Mouse (Mus musculus) liver, adult 2 months (tissue): ENCODE data around the gene Nt5c2. TPM values are rescaled to one million over a fixed set of nuclear protein-coding genes. Genes with fewer than 3 reads are reported as not detected.

Experiments used
- DNase-seq: peaks from one replicate; pipeline ENCODE4 v3.0.0-alpha.2; 2011; ENCODE audit warnings: low read depth, low spot score; ENCODE audit errors: extremely low read depth
- H3K27ac ChIP-seq: fragments of 200-500 bp; replicated peaks from 2 replicates; pipeline ENCODE4 v1.5.1; 2012; ENCODE audit warnings: low read depth, mild to moderate bottlenecking, control low read depth, inconsistent platforms, low read length; ENCODE audit not compliant: insufficient read depth
- H3K27me3 ChIP-seq: fragments of 200-500 bp; 2 replicates; pipeline ENCODE4 v1.6.1; 2012; ENCODE audit warnings: mild to moderate bottlenecking, moderate library complexity, low read length, inconsistent platforms; ENCODE audit not compliant: control insufficient read depth, insufficient read depth
- H3K36me3 ChIP-seq: fragments of 200-500 bp; 2 replicates; pipeline ENCODE4 v1.6.1; 2012; ENCODE audit warnings: low read length, inconsistent platforms; ENCODE audit not compliant: control insufficient read depth, insufficient read depth
- H3K4me1 ChIP-seq: fragments of 200-500 bp; 2 replicates; pipeline ENCODE4 v1.6.1; 2011; ENCODE audit warnings: low read length; ENCODE audit not compliant: control insufficient read depth, insufficient read depth
- H3K4me3 ChIP-seq: fragments of 200-500 bp; 2 replicates; pipeline ENCODE4 v1.5.1; 2011; ENCODE audit warnings: low read depth, mild to moderate bottlenecking, control low read depth, low read length, moderate library complexity; ENCODE audit not compliant: insufficient read depth
- H3K79me2 ChIP-seq: fragments of 200-500 bp; 2 replicates; pipeline ENCODE4 v1.6.1; 2012; ENCODE audit warnings: inconsistent platforms, mild to moderate bottlenecking, low read length, moderate library complexity; ENCODE audit not compliant: control insufficient read depth, insufficient read depth
- H3K9ac ChIP-seq: fragments of 200-500 bp; 2 replicates; pipeline ENCODE4 v1.6.1; 2012; ENCODE audit warnings: low read depth, mild to moderate bottlenecking, control low read depth, inconsistent platforms, low read length
- CTCF ChIP-seq: fragments of 200-500 bp; IDR thresholded peaks from 2 replicates; pipeline ENCODE4 v1.5.1; 2011; ENCODE audit warnings: low read depth, low read length, control low read depth
- POLR2A ChIP-seq: fragments of 200-500 bp; IDR thresholded peaks from 2 replicates; pipeline ENCODE4 v1.6.1; 2011; ENCODE audit warnings: low read length, control low read depth; ENCODE audit not compliant: insufficient read depth; ENCODE audit errors: extremely low read depth
- WGBS: fragments of 180-500 bp; shearing (Covaris S2); methylation state at CpG from one replicate; pipeline ENCODE4 v1.1.7; 2018; 5-methylcytosine and 5-hydroxymethylcytosine counted together
- polyA plus RNA-seq: library from polyadenylated mRNA; depleted of rRNA; stranded (reverse); fragments of >200 nt; gene quantifications from 2 replicates; pipeline ENCODE4 v1.2.3, GENCODE M21; 2012
- total RNA-seq: library from RNA; depleted of rRNA; stranded (reverse); fragments of >200 nt; gene quantifications from 2 replicates; pipeline ENCODE4 v1.2.3, GENCODE M21; 2014

Nt5c2 gene
- total and polyA plus RNA-seq, 2 experiments: 7.5 to 12.6 TPM

- H3K27ac ChIP-seq: peak overlapping the region; percentile 79
- 31% methylated on average over 8 of the region's 8 CpGs for WGBS
- peaks cover 28% of the 10 kb centered on the region for H3K4me1 ChIP-seq
- TF ChIP-seq CTCF (no peak), POLR2A (no peak)
- no peaks in the 10 kb centered on the region for H3K36me3 ChIP-seq
- no peaks in the 10 kb centered on the region for H3K79me2 ChIP-seq
- H3K4me3 ChIP-seq: no peak overlapping the region
- H3K9ac ChIP-seq: peak overlapping the region; percentile 13; the same call in 1 of the 2 replicates
- H3K27me3 ChIP-seq: no peaks in the 10 kb centered on the region
- peak; percentile 89 for DNase-seq
Observed at GRCm38 (mm10) chr19:46971051-46971689, 43.8 kb downstream of the Nt5c2 start.

GRCm38 (mm10) chr19:46970121-46970729 is 44.7 kb downstream of the Nt5c2 start:
- peak overlapping the region; percentile 75 for H3K27ac ChIP-seq
- H3K4me3 ChIP-seq: no peak overlapping the region
- H3K36me3 ChIP-seq: no peaks in the 10 kb centered on the region
- WGBS: 20% methylated on average over 13 of the region's 13 CpGs
- peak; percentile 78 for DNase-seq
- H3K9ac ChIP-seq: peak overlapping the region; percentile 9
- H3K27me3 ChIP-seq: no peaks in the 10 kb centered on the region
- TF ChIP-seq CTCF: no peak
- TF ChIP-seq POLR2A: no peak
- H3K4me1 ChIP-seq: peaks cover 24% of the 10 kb centered on the region
- no peaks in the 10 kb centered on the region for H3K79me2 ChIP-seq

- Histone ChIP-seq H3K4me1 (peaks cover 20% of the 10 kb centered on the region), H3K9ac (no peak overlapping the region; the same call in 1 of the 2 replicates), H3K27ac (peak overlapping the region; percentile 75), H3K27me3 (no peaks in the 10 kb centered on the region), H3K4me3 (no peak overlapping the region), H3K36me3 (no peaks in the 10 kb centered on the region), H3K79me2 (no peaks in the 10 kb centered on the region)
- peak; percentile 93 for DNase-seq
- TF ChIP-seq POLR2A (no peak), CTCF (no peak)
- WGBS: 25% methylated on average over 22 of the region's 22 CpGs
Observed at GRCm38 (mm10) chr19:46969286-46969985, 45.5 kb downstream of the Nt5c2 start.

GRCm38 (mm10) chr19:46968833-46969232 is 46.1 kb downstream of the Nt5c2 start:
- no peaks in the 10 kb centered on the region for H3K27me3 ChIP-seq
- no peaks in the 10 kb centered on the region for H3K79me2 ChIP-seq
- H3K4me1 ChIP-seq: peaks cover 20% of the 10 kb centered on the region
- no peak overlapping the region for H3K9ac ChIP-seq
- H3K4me3 ChIP-seq: no peak overlapping the region
- DNase-seq: no peak
- H3K27ac ChIP-seq: no peak overlapping the region
- WGBS: 65% methylated on average over 5 of the region's 5 CpGs
- no peaks in the 10 kb centered on the region for H3K36me3 ChIP-seq
- TF ChIP-seq POLR2A (no peak), CTCF (no peak)

- H3K4me1 ChIP-seq: peaks cover 21% of the 10 kb centered on the region
- no peaks in the 10 kb centered on the region for H3K36me3 ChIP-seq
- H3K27me3 ChIP-seq: no peaks in the 10 kb centered on the region
- 77% methylated on average over 4 of the region's 4 CpGs for WGBS
- no peak overlapping the region for H3K4me3 ChIP-seq
- no peak overlapping the region for H3K9ac ChIP-seq
- no peak overlapping the region for H3K27ac ChIP-seq
- H3K79me2 ChIP-seq: no peaks in the 10 kb centered on the region
- DNase-seq: no peak
- TF ChIP-seq POLR2A (no peak), CTCF (no peak)
Observed at GRCm38 (mm10) chr19:46967861-46968260, 47.1 kb downstream of the Nt5c2 start.

- Histone ChIP-seq H3K9ac (no peak overlapping the region), H3K27me3 (no peaks in the 10 kb centered on the region), H3K4me3 (no peak overlapping the region), H3K4me1 (peaks cover 22% of the 10 kb centered on the region), H3K79me2 (no peaks in the 10 kb centered on the region; the same call in 1 of the 2 replicates), H3K36me3 (no peaks in the 10 kb centered on the region), H3K27ac (no peak overlapping the region)
- no peak for TF ChIP-seq CTCF
- no peak for TF ChIP-seq POLR2A
- DNase-seq: no peak
- WGBS: 75% methylated on average over 6 of the region's 6 CpGs
Observed at GRCm38 (mm10) chr19:46966330-46966729, 48.6 kb downstream of the Nt5c2 start.
